Mouse (Mus musculus): ENCODE results near the gene Cyb561d2. TPM values are rescaled to one million over a fixed set of nuclear protein-coding genes. Genes with fewer than 3 reads are reported as not detected.

The Cyb561d2 gene
- polyA plus RNA-seq, 1 experiment from 2014 or later, result 22.9 TPM

GRCm38 (mm10) chr9:107538711-107539110 is 3.3 kb downstream of the Cyb561d2 start:
- Histone ChIP-seq H3K4me2 (no peak overlapping the region), H3K27me3 (ENCODE audit: insufficient read depth, low read length) (no peaks in the 10 kb centered on the region), H3K4me1 (ENCODE audit: insufficient read depth) (peaks cover 20% of the 10 kb centered on the region), H3K27ac (ENCODE audit: low read depth) (no peak overlapping the region), H3K36me3 (ENCODE audit: insufficient read depth) (peaks cover 43% of the 10 kb centered on the region), H3K9me3 (ENCODE audit: low read depth, low read length) (no peaks in the 10 kb centered on the region), H3K9ac (no peak overlapping the region), H3K4me3 (ENCODE audit: low read depth, low read length) (no peak overlapping the region)
- no peak for ATAC-seq (ENCODE audit: insufficient read depth)
- DNase-seq, result no peak
- no peak for TF ChIP-seq CTCF (IDR thresholded peaks at IDR 0.05; ENCODE audit: low read depth)
- WGBS, result 91% methylated on average over 3 of the region's 3 CpGs

GRCm38 (mm10) chr9:107538231-107538630 is 3.8 kb downstream of the Cyb561d2 start:
- Histone ChIP-seq H3K4me2 (no peak overlapping the region), H3K4me1 (ENCODE audit: insufficient read depth) (peaks cover 20% of the 10 kb centered on the region), H3K9me3 (ENCODE audit: low read depth, low read length) (no peaks in the 10 kb centered on the region), H3K36me3 (ENCODE audit: insufficient read depth) (peaks cover 39% of the 10 kb centered on the region), H3K4me3 (ENCODE audit: low read depth, low read length) (no peak overlapping the region), H3K9ac (no peak overlapping the region), H3K27ac (ENCODE audit: low read depth) (no peak overlapping the region), H3K27me3 (ENCODE audit: insufficient read depth, low read length) (no peaks in the 10 kb centered on the region)
- ATAC-seq (ENCODE audit: insufficient read depth) (no peak), DNase-seq (no peak)
- no peak for TF ChIP-seq CTCF (IDR thresholded peaks at IDR 0.05; ENCODE audit: low read depth)
- 88% methylated on average over 7 of the region's 7 CpGs for WGBS

- Histone ChIP-seq H3K4me3 (ENCODE audit: low read depth, low read length) (peak overlapping the region; percentile 87), H3K27ac (ENCODE audit: low read depth) (peak overlapping the region; percentile 59), H3K4me1 (ENCODE audit: insufficient read depth) (peaks cover 10% of the 10 kb centered on the region), H3K4me2 (peak overlapping the region; percentile 97), H3K9ac (peak overlapping the region; percentile 82), H3K27me3 (ENCODE audit: insufficient read depth, low read length) (no peaks in the 10 kb centered on the region), H3K9me3 (ENCODE audit: low read depth, low read length) (no peaks in the 10 kb centered on the region), H3K36me3 (ENCODE audit: insufficient read depth) (peaks cover 32% of the 10 kb centered on the region)
- ATAC-seq (ENCODE audit: insufficient read depth) (peak; percentile 4; the same call in 1 of the 2 replicates), DNase-seq (peak; percentile 60)
- WGBS, result under 1% methylated on average over 40 of the region's 40 CpGs
- no peak for TF ChIP-seq CTCF (IDR thresholded peaks at IDR 0.05; ENCODE audit: low read depth)
Measured at GRCm38 (mm10) chr9:107534408-107535202, 7.4 kb downstream of the Cyb561d2 start.

GRCm38 (mm10) chr9:107533791-107534407 is 8.1 kb downstream of the Cyb561d2 start, which contains the start of gene Tmem115:
Gene Tmem115, plus strand, starts transcription at chr9:107533945.
- peak within 1 kb of the TSS; percentile 87 for H3K4me3 ChIP-seq (ENCODE audit: low read depth, low read length)
- peak; percentile 98 for ATAC-seq (ENCODE audit: insufficient read depth)

DNA sequence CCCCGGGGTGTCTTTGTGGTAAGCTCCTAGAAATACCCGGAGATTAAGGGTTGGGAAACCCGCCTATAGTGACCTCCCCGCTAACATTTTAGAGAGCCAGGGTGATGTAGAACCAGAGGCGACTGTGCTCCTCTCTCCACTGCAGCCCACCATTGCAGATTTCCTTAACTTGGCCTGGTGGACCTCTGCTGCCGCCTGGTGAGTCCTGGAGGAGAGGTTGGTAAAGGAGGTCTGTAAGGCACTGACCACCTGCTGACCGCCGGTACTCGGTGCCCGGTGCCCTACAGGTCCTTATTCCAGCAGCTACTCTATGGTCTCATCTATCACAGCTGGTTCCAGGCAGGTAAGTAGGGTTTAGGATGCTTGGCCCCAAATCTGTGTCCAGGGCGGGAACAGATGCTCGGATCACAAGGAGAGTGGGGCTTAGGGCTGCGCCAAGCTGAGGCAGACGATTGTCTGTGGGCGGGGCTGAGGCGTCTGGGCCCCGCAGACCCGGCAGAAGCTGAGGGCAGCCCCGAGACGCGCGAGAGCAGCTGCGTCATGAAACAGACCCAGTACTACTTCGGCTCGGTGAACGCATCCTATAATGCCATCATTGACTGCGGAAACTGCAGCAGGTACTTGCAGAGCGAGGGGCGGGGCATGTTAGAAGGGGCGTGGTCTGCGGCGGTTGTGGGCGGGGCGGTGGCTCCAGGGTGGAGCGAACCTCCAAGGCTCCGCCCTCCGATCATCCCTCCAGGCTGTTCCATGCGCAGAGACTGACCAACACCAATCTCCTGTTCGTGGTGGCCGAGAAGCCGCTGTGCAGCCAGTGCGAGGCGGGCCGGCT is 15.6 kb downstream of the Cyb561d2 start:
- H3K9ac ChIP-seq, result no peak overlapping the region
- H3K4me3 ChIP-seq (ENCODE audit: low read depth, low read length), result peak overlapping the region; percentile 34
- H3K4me1 ChIP-seq (ENCODE audit: insufficient read depth), result 0 out of 2 replicates have a peak, but pooled peaks cover 7% of the 10 kb centered on the region
- TF ChIP-seq CTCF (IDR thresholded peaks at IDR 0.05; ENCODE audit: low read depth), result no peak
- no peaks in the 10 kb centered on the region for H3K9me3 ChIP-seq (ENCODE audit: low read depth, low read length)
- no peak overlapping the region for H3K27ac ChIP-seq (ENCODE audit: low read depth)
- ATAC-seq (ENCODE audit: insufficient read depth) (peak; percentile 72), DNase-seq (peak; percentile 77)
- WGBS, result 6% methylated on average over 44 of the region's 44 CpGs
- H3K36me3 ChIP-seq (ENCODE audit: insufficient read depth), result no peaks in the 10 kb centered on the region
- peaks cover 26% of the 10 kb centered on the region for H3K27me3 ChIP-seq (ENCODE audit: insufficient read depth, low read length)
- peak overlapping the region; percentile 70 for H3K4me2 ChIP-seq

More at GRCm38 (mm10) chr9:107533791-107534407, 8.1 kb downstream of the Cyb561d2 start, which contains the start of gene Tmem115:
- Histone ChIP-seq H3K4me1 (ENCODE audit: insufficient read depth) (peaks cover 10% of the 10 kb centered on the region), H3K4me2 (peak within 1 kb of the TSS; percentile 97), H3K9ac (peak within 1 kb of the TSS; percentile 82), H3K27ac (ENCODE audit: low read depth) (peak within 1 kb of the TSS; percentile 59), H3K9me3 (ENCODE audit: low read depth, low read length) (no peaks in the 10 kb centered on the region), H3K27me3 (ENCODE audit: insufficient read depth, low read length) (no peaks in the 10 kb centered on the region), H3K36me3 (ENCODE audit: insufficient read depth) (peaks cover 25% of the 10 kb centered on the region)
- TF ChIP-seq CTCF (IDR thresholded peaks at IDR 0.05; ENCODE audit: low read depth), result no peak
- peak; percentile 99 for DNase-seq
- under 1% methylated on average over 48 of the region's 48 CpGs for WGBS

DNA sequence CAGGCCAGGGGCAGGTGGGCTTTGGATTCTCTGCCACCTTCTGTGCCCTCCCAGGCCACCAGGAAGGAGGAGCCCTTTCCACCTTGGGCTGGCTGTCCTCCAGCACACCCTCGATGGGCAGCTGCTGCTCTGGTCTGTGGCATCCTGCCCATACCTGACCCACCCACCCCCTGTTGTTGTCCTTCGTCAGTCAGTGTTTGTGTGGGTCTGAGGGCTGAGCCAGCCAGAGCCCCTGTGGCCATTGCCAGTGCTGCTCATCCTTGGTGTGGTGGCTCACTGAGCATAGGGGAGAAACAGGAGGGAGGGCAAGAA is 19.6 kb downstream of the Cyb561d2 start:
- H3K4me2 ChIP-seq, result peak overlapping the region; percentile 55
- ATAC-seq (ENCODE audit: insufficient read depth), result no peak

More for the DNA sequence above, 19.6 kb downstream of the Cyb561d2 start:
- Histone ChIP-seq H3K4me1 (ENCODE audit: insufficient read depth) (0 out of 2 replicates have a peak, but pooled peaks cover 7% of the 10 kb centered on the region), H3K9ac (no peak overlapping the region), H3K4me3 (ENCODE audit: low read depth, low read length) (no peak overlapping the region), H3K9me3 (ENCODE audit: low read depth, low read length) (no peaks in the 10 kb centered on the region), H3K36me3 (ENCODE audit: insufficient read depth) (no peaks in the 10 kb centered on the region), H3K27ac (ENCODE audit: low read depth) (peak overlapping the region; percentile 18; the same call in 1 of the 2 replicates), H3K27me3 (ENCODE audit: insufficient read depth, low read length) (peaks cover 24% of the 10 kb centered on the region)
- DNase-seq, result no peak
- 24% methylated on average over 2 of the region's 2 CpGs for WGBS
- TF ChIP-seq CTCF (IDR thresholded peaks at IDR 0.05; ENCODE audit: low read depth), result no peak
